In genomic region chr2:59841944-59842343, GRCm38 (mm10) we compare ENCODE assay signal across 13 mouse cellular contexts. TPM values are rescaled to one million over a fixed set of nuclear protein-coding genes. Genes with fewer than 3 reads are reported as not detected.
DNase-seq lines count a peak whose midpoint lies in the region; TF ChIP-seq lines count a peak whose summit lies in the region.
"Had no signal": no experiment of that assay in that cellular context is flagged by ENCODE, and none has a peak within 500 bp of the region (broad histone marks: within the 10 kb centered on the region; RNA-seq: fewer than 3 reads in every experiment).

No protein-coding gene starts in this region.

- peak overlapping the region; percentile 49; the same call in 1 of the 2 replicates for H3K27ac ChIP-seq in heart, adult 2 months
- 0 out of 2 replicates have a peak overlapping the region, but pooled peaks have one; percentile 24 for H3K27ac ChIP-seq in liver, adult 2 months (replicated peaks; ENCODE audit: insufficient read depth, low read depth, low read length)
- H3K27ac ChIP-seq in limb, embryonic 10.5 days: peak overlapping the region; percentile 57; the same call in 1 of the 2 replicates
- H3K27ac ChIP-seq: midbrain, embryonic 12.5 days had no signal

- WGBS in heart, adult 2 months: 93% methylated on average over 11 of the region's 11 CpGs
- WGBS in liver, adult 2 months: 97% methylated on average over 11 of the region's 11 CpGs
- WGBS in limb, embryonic 10.5 days: 87% methylated on average over 11 of the region's 11 CpGs

- H3K27me3 ChIP-seq in heart, adult 2 months (ENCODE audit: control insufficient read depth, insufficient read depth, low read length): no peaks in the 10 kb centered on the region
- no peaks in the 10 kb centered on the region for H3K27me3 ChIP-seq in liver, adult 2 months (ENCODE audit: control insufficient read depth, insufficient read depth, low read length)
- no peaks in the 10 kb centered on the region for H3K27me3 ChIP-seq in limb, embryonic 10.5 days (ENCODE audit: low read depth, poor library complexity, severe bottlenecking)
- H3K27me3 ChIP-seq: hindbrain, embryonic 15.5 days; limb, embryonic 13.5 days; midbrain, embryonic 12.5 days; Patski had no signal

- peaks cover 6% of the 10 kb centered on the region for H3K36me3 ChIP-seq in heart, adult 2 months (ENCODE audit: control insufficient read depth, insufficient read depth, low read length)
- H3K36me3 ChIP-seq in liver, adult 2 months (ENCODE audit: control insufficient read depth, insufficient read depth, low read length): peaks cover 18% of the 10 kb centered on the region
- H3K36me3 ChIP-seq in limb, embryonic 10.5 days: peaks cover 98% of the 10 kb centered on the region
- H3K36me3 ChIP-seq: hindbrain, embryonic 15.5 days had no signal

- no peak for TF ChIP-seq CTCF in heart, adult 2 months (IDR thresholded peaks at IDR 0.05)
- no peak for TF ChIP-seq CTCF in liver, adult 2 months (IDR thresholded peaks at IDR 0.05; ENCODE audit: low read depth, low read length)

- no peak for TF ChIP-seq POLR2A in heart, adult 2 months (IDR thresholded peaks at IDR 0.05; ENCODE audit: insufficient read depth, low read depth, low read length)
- TF ChIP-seq POLR2A in liver, adult 2 months (IDR thresholded peaks at IDR 0.05; ENCODE audit: extremely low read depth, insufficient read depth, low read length): no peak

- no peak overlapping the region for H3K9ac ChIP-seq in heart, adult 2 months (ENCODE audit: low read depth, low read length)
- no peak overlapping the region for H3K9ac ChIP-seq in liver, adult 2 months (ENCODE audit: low read depth, low read length)
- H3K9ac ChIP-seq: hindbrain, embryonic 15.5 days; limb, embryonic 13.5 days; midbrain, embryonic 12.5 days had no signal

- TF ChIP-seq EP300 in heart, adult 2 months (IDR thresholded peaks at IDR 0.05; ENCODE audit: insufficient read depth, low read depth, low read length): no peak

- H3K9me3 ChIP-seq in limb, embryonic 10.5 days (replicated peaks): no peaks in the 10 kb centered on the region
- H3K9me3 ChIP-seq: hindbrain, embryonic 15.5 days; limb, embryonic 13.5 days had no signal

- H3K79me2 ChIP-seq in heart, adult 2 months (replicated peaks; ENCODE audit: control insufficient read depth, insufficient read depth, low read length): no peaks in the 10 kb centered on the region
- H3K79me2 ChIP-seq in liver, adult 2 months (ENCODE audit: control insufficient read depth, insufficient read depth, low read length): no peaks in the 10 kb centered on the region

- no peak for DNase-seq in heart, adult 2 months
- no peak for DNase-seq in heart, postnatal 10 days
- DNase-seq in liver, adult 2 months (ENCODE audit: extremely low read depth, low read depth, low spot score): no peak
- no peak for DNase-seq in liver
- peak; percentile 46 for DNase-seq in MEL-GATA-1-ER (ENCODE audit: extremely low read depth, low read depth)
- DNase-seq in limb, embryonic 10.5 days (ENCODE audit: low spot score): no peak
- no peak for DNase-seq in ovary, postnatal 10 days (ENCODE audit: low spot score)
- no peak for DNase-seq in urinary bladder, postnatal 36 days (ENCODE audit: low spot score in 2 of 2)
- DNase-seq: cerebellum, adult 9-11 months had no signal

- intact Hi-C loops in heart, adult 2 months (cut with DNase I): loop anchor here (5.0 kb wide), 1 partner anchor 40 kb away; the partner anchor contains the start of gene Wdsub1
- intact Hi-C loops in heart, postnatal 10 days (cut with DNase I): no loop called here

- no peak overlapping the region for H3K4me3 ChIP-seq in heart, adult 2 months
- no peak overlapping the region for H3K4me3 ChIP-seq in liver, adult 2 months (ENCODE audit: insufficient read depth, low read depth, low read length)
- H3K4me3 ChIP-seq in limb, embryonic 10.5 days: no peak overlapping the region
- H3K4me3 ChIP-seq: hindbrain, embryonic 15.5 days; limb, embryonic 13.5 days; midbrain, embryonic 12.5 days had no signal

- peaks cover 11% of the 10 kb centered on the region for H3K4me1 ChIP-seq in heart, adult 2 months (ENCODE audit: control insufficient read depth, insufficient read depth, low read length)
- H3K4me1 ChIP-seq in liver, adult 2 months (ENCODE audit: control insufficient read depth, insufficient read depth, low read length): no peaks in the 10 kb centered on the region
- peaks cover 18% of the 10 kb centered on the region for H3K4me1 ChIP-seq in limb, embryonic 10.5 days

RNA-seq across cellular contexts. Expression of gene Wdsub1, which starts 40.4 kb away (rescaled TPM):
- total RNA-seq in heart, adult 2 months (2021): 10 to 100 TPM; 21.4 to 22.1 TPM
- polyA plus RNA-seq in heart, adult 2 months (2012; rRNA removed): 47.7 and 65.8 TPM in 2 replicates
- 10 to 100 TPM; 28.7 to 29.7 TPM for total RNA-seq in heart, postnatal 10 days (2021)
- total RNA-seq in liver, adult 2 months (2014; rRNA removed): 7.7 and 12.1 TPM in 2 replicates
- 11.1 and 23.7 TPM in 2 replicates for polyA plus RNA-seq in liver, adult 2 months (2012; rRNA removed)
- polyA plus RNA-seq in limb, embryonic 10.5 days (2016; fragmentation: Nextera tagmentation; extraction: Ambion mirVana): 20.5 and 29.4 TPM in 2 replicates
